Mouse (Mus musculus): Measurements from ENCODE around the gene Kndc1. TPM values are rescaled to one million over a fixed set of nuclear protein-coding genes. Genes with fewer than 3 reads are reported as not detected.

Kndc1 gene
- polyA plus RNA-seq, 1 experiment, result 139 TPM

DNA sequence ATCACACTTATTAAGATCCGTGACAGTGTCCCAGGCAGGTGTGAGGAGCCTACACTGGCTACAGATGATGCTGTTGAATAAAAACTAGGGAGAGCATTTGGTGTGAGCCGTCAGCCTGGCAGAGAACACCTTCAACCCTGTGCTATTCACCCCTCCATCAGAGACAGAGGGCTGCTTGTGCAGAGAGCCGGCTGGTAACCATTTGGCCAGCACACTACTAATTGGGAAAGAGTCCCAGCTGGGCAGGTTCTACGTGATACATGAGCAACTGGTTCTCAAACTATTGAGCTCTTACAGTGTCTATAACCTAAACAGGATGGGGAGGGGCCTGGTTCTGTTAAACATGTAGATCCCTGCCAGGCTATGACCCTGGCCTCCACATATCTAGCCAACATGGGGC lies 23.8 kb downstream of the Kndc1 start:
- TF ChIP-seq CTCF (IDR thresholded peaks at IDR 0.05; ENCODE audit: borderline replicate concordance, insufficient read depth, low read depth, low read length), result no peak
- TF ChIP-seq POLR2A (IDR thresholded peaks at IDR 0.05; ENCODE audit: borderline replicate concordance, insufficient read depth, low read length), result no peak
- no peaks in the 10 kb centered on the region for H3K27me3 ChIP-seq (ENCODE audit: control insufficient read depth, insufficient read depth, low read length)
- H3K4me3 ChIP-seq (replicated peaks; ENCODE audit: insufficient read depth, low read depth, low read length), result no peak overlapping the region
- H3K27ac ChIP-seq (ENCODE audit: insufficient read depth, low read length), result no peak overlapping the region
- H3K4me1 ChIP-seq (ENCODE audit: control insufficient read depth, insufficient read depth, low read length), result peaks cover 16% of the 10 kb centered on the region
- WGBS, result 38% methylated on average over 4 of the region's 4 CpGs
- no peak for DNase-seq

GRCm38 (mm10) chr7:139930732-139931131 lies 36.2 kb downstream of the Kndc1 start:
- H3K27ac ChIP-seq (ENCODE audit: insufficient read depth, low read length), result no peak overlapping the region
- H3K4me1 ChIP-seq (ENCODE audit: control insufficient read depth, insufficient read depth, low read length), result no peaks in the 10 kb centered on the region
- DNase-seq, result no peak
- 21% methylated on average over 11 of the region's 11 CpGs for WGBS
- TF ChIP-seq CTCF (IDR thresholded peaks at IDR 0.05; ENCODE audit: borderline replicate concordance, insufficient read depth, low read depth, low read length) (peak; percentile 59; the same call in 1 of the 2 replicates), POLR2A (IDR thresholded peaks at IDR 0.05; ENCODE audit: borderline replicate concordance, insufficient read depth, low read length) (no peak)
- H3K4me3 ChIP-seq (replicated peaks; ENCODE audit: insufficient read depth, low read depth, low read length), result no peak overlapping the region
- H3K27me3 ChIP-seq (ENCODE audit: control insufficient read depth, insufficient read depth, low read length), result no peaks in the 10 kb centered on the region

DNA sequence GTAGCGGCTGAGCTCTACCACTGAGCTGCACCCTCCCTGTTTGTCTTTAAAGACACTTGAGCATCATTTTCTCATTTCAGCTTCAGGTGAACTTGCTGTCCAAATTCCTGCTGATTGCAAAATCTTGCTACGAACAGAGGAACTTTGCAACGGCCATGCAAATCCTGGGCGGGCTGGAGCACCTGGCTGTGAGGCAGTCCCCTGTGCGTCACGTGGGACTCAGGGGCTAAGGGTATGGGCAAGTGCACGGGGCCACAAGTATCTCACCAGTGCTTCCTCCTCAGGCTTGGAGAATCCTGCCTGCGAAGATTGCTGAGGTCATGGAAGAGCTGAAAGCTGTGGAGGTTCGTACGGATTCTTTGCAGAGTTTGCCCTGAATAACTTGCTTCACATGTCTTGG lies 42.2 kb downstream of the Kndc1 start:
- no peak for DNase-seq
- Histone ChIP-seq H3K27ac (ENCODE audit: insufficient read depth, low read length) (no peak overlapping the region), H3K4me1 (ENCODE audit: control insufficient read depth, insufficient read depth, low read length) (no peaks in the 10 kb centered on the region), H3K4me3 (replicated peaks; ENCODE audit: insufficient read depth, low read depth, low read length) (no peak overlapping the region), H3K27me3 (ENCODE audit: control insufficient read depth, insufficient read depth, low read length) (no peaks in the 10 kb centered on the region)
- TF ChIP-seq CTCF (IDR thresholded peaks at IDR 0.05; ENCODE audit: borderline replicate concordance, insufficient read depth, low read depth, low read length), result no peak
- 87% methylated on average over 10 of the region's 10 CpGs for WGBS

- Histone ChIP-seq H3K4me3 (replicated peaks; ENCODE audit: insufficient read depth, low read depth, low read length) (no peak overlapping the region), H3K4me1 (ENCODE audit: control insufficient read depth, insufficient read depth, low read length) (no peaks in the 10 kb centered on the region), H3K27ac (ENCODE audit: insufficient read depth, low read length) (no peak overlapping the region), H3K27me3 (ENCODE audit: control insufficient read depth, insufficient read depth, low read length) (no peaks in the 10 kb centered on the region)
- TF ChIP-seq POLR2A (IDR thresholded peaks at IDR 0.05; ENCODE audit: borderline replicate concordance, insufficient read depth, low read length) (no peak), CTCF (IDR thresholded peaks at IDR 0.05; ENCODE audit: borderline replicate concordance, insufficient read depth, low read depth, low read length) (no peak)
- WGBS, result 74% methylated on average over 3 of the region's 3 CpGs
- no peak for DNase-seq
Measured at GRCm38 (mm10) chr7:139937138-139937537, 42.6 kb downstream of the Kndc1 start.

DNA sequence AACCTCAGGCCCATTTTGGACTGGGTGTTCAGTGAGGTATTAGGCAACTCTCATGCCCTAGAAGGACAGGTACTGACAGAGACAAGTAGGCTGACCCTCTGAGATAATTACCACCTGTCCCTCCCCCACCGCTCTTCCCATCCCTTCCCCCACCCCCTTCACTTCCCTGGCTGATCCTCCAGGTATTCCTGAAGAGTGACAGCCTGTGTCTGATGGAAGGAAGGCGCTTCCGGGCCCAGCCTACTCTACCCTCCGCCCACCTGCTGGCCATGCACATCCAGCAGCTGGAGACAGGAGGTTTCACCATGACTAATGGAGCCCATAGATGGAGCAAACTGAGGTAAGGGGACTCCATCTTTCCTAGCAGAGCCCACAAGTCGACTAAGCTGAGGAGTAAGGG lies 43.3 kb downstream of the Kndc1 start:
- DNase-seq, result no peak
- no peaks in the 10 kb centered on the region for H3K4me1 ChIP-seq (ENCODE audit: control insufficient read depth, insufficient read depth, low read length)
- H3K27me3 ChIP-seq (ENCODE audit: control insufficient read depth, insufficient read depth, low read length), result no peaks in the 10 kb centered on the region
- 66% methylated on average over 5 of the region's 5 CpGs for WGBS
- no peak overlapping the region for H3K4me3 ChIP-seq (replicated peaks; ENCODE audit: insufficient read depth, low read depth, low read length)
- no peak overlapping the region for H3K27ac ChIP-seq (ENCODE audit: insufficient read depth, low read length)
- no peak for TF ChIP-seq POLR2A (IDR thresholded peaks at IDR 0.05; ENCODE audit: borderline replicate concordance, insufficient read depth, low read length)
- no peak for TF ChIP-seq CTCF (IDR thresholded peaks at IDR 0.05; ENCODE audit: borderline replicate concordance, insufficient read depth, low read depth, low read length)

GRCm38 (mm10) chr7:139940476-139941209 lies 46.1 kb downstream of the Kndc1 start:
- no peak for DNase-seq
- H3K27ac ChIP-seq (ENCODE audit: insufficient read depth, low read length), result no peak overlapping the region
- no peak overlapping the region for H3K4me3 ChIP-seq (replicated peaks; ENCODE audit: insufficient read depth, low read depth, low read length)
- WGBS, result 45% methylated on average over 16 of the region's 16 CpGs
- no peaks in the 10 kb centered on the region for H3K4me1 ChIP-seq (ENCODE audit: control insufficient read depth, insufficient read depth, low read length)
- H3K27me3 ChIP-seq (ENCODE audit: control insufficient read depth, insufficient read depth, low read length), result peaks cover 6% of the 10 kb centered on the region; the same call in 1 of the 2 replicates
- TF ChIP-seq POLR2A (IDR thresholded peaks at IDR 0.05; ENCODE audit: borderline replicate concordance, insufficient read depth, low read length) (no peak), CTCF (IDR thresholded peaks at IDR 0.05; ENCODE audit: borderline replicate concordance, insufficient read depth, low read depth, low read length) (no peak)

GRCm38 (mm10) chr7:139943674-139944281 lies 49.3 kb downstream of the Kndc1 start, which contains the start of gene Utf1:
Gene Utf1, plus strand, starts transcription at chr7:139943789.
- no peak within 1 kb of the TSS for H3K4me3 ChIP-seq (replicated peaks; ENCODE audit: insufficient read depth, low read depth, low read length)
- 2% methylated on average over 59 of the region's 59 CpGs for WGBS
- no peak for TF ChIP-seq CTCF (IDR thresholded peaks at IDR 0.05; ENCODE audit: borderline replicate concordance, insufficient read depth, low read depth, low read length)
- no peak for TF ChIP-seq POLR2A (IDR thresholded peaks at IDR 0.05; ENCODE audit: borderline replicate concordance, insufficient read depth, low read length)
- DNase-seq, result peak in 1 of 2 experiments; percentile 22
- H3K27me3 ChIP-seq (ENCODE audit: control insufficient read depth, insufficient read depth, low read length), result peaks cover 6% of the 10 kb centered on the region; the same call in 1 of the 2 replicates
- H3K27ac ChIP-seq (ENCODE audit: insufficient read depth, low read length), result no peak within 1 kb of the TSS
- H3K4me1 ChIP-seq (ENCODE audit: control insufficient read depth, insufficient read depth, low read length), result no peaks in the 10 kb centered on the region
